8 mouse cellular contexts compared by ENCODE assay signal in genomic region chr19:45076586-45077510, GRCm38 (mm10). TPM values are rescaled to one million over a fixed set of nuclear protein-coding genes. Genes with fewer than 3 reads are reported as not detected.
A peak's percentile ranks its signal among the peaks of the same experiment; 100 is the strongest.
DNase-seq lines count a peak whose midpoint lies in the region; ATAC-seq and TF ChIP-seq lines count a peak whose summit lies in the region.

No protein-coding gene starts in this region.

- under 1% methylated on average over 62 of the region's 62 CpGs for WGBS in heart, embryonic 13.5 days
- WGBS in kidney, postnatal 0 days, result 1% methylated on average over 62 of the region's 62 CpGs

- ATAC-seq in heart, embryonic 13.5 days (ENCODE audit: extremely low read depth, insufficient number of reproducible peaks, low FRiP score, low TSS enrichment), result no peak
- 0 out of 2 replicates have a peak, but pooled peaks have one; percentile 5 for ATAC-seq in kidney, postnatal 0 days (replicated peaks; ENCODE audit: low FRiP score, low read depth)

- no peak overlapping the region for H3K27ac ChIP-seq in heart, embryonic 13.5 days (replicated peaks)
- no peak overlapping the region; the same call in 1 of the 2 replicates for H3K27ac ChIP-seq in kidney, postnatal 0 days

- H3K9ac ChIP-seq in heart, embryonic 13.5 days, result peak overlapping the region; percentile 76
- peak overlapping the region; percentile 46 for H3K9ac ChIP-seq in kidney, postnatal 0 days (ENCODE audit: low read depth, low read length)

- H3K9me3 ChIP-seq in heart, embryonic 13.5 days, result no peaks in the 10 kb centered on the region
- no peaks in the 10 kb centered on the region for H3K9me3 ChIP-seq in kidney, postnatal 0 days (replicated peaks; ENCODE audit: low read length)

- peaks cover 63% of the 10 kb centered on the region for H3K27me3 ChIP-seq in heart, embryonic 13.5 days (replicated peaks)
- H3K27me3 ChIP-seq in kidney, postnatal 0 days (ENCODE audit: insufficient read depth, low read length), result peaks cover 25% of the 10 kb centered on the region

- H3K4me1 ChIP-seq in heart, embryonic 13.5 days, result peaks cover 66% of the 10 kb centered on the region
- H3K4me1 ChIP-seq in kidney, postnatal 0 days (replicated peaks; ENCODE audit: insufficient read depth, low read length), result peaks cover 26% of the 10 kb centered on the region

- H3K4me2 ChIP-seq in heart, embryonic 13.5 days, result peak overlapping the region; percentile 97
- H3K4me2 ChIP-seq in kidney, postnatal 0 days (ENCODE audit: low read length), result peak overlapping the region; percentile 82

- peak; percentile 57 to 67 for DNase-seq in B cell, adult 2 months
- DNase-seq in adrenal gland, adult (ENCODE audit: inconsistent age in 2 of 2, low spot score in 1 of 2), result peak; percentile 80 to 93
- peak; percentile 68 for DNase-seq in embryo, embryonic 9.5 days (ENCODE audit: extremely low spot score)
- DNase-seq in kidney, postnatal 0 days (ENCODE audit: low spot score), result peak; percentile 77
- DNase-seq in lung, postnatal 14 days, result peak; percentile 67
- peak; percentile 36 for DNase-seq in skeletal muscle tissue, adult 2 months (ENCODE audit: low read depth, low spot score)
- DNase-seq in layer of hippocampus, adult 8-10 months (ENCODE audit: low spot score in 2 of 2), result no peak

- H3K4me3 ChIP-seq in heart, embryonic 13.5 days, result peak overlapping the region; percentile 70
- peak overlapping the region; percentile 55 for H3K4me3 ChIP-seq in kidney, postnatal 0 days (replicated peaks; ENCODE audit: low read depth, low read length)

- peak; percentile 69 for TF ChIP-seq CTCF in kidney, postnatal 0 days (IDR thresholded peaks at IDR 0.05; ENCODE audit: low read depth)

- H3K36me3 ChIP-seq in heart, embryonic 13.5 days, result no peaks in the 10 kb centered on the region
- H3K36me3 ChIP-seq in kidney, postnatal 0 days (ENCODE audit: insufficient read depth, low read length), result no peaks in the 10 kb centered on the region

RNA-seq across cellular contexts. Expression of gene Kazald1, which starts 1.8 kb away (rescaled TPM):
- polyA plus RNA-seq in heart, embryonic 13.5 days (2015; fragmentation: Nextera tagmentation; extraction: Ambion mirVana), result 5.8 and 6.5 TPM in 2 replicates
- 23.6 and 25.0 TPM in 2 replicates for polyA plus RNA-seq in kidney, postnatal 0 days (2015; fragmentation: Nextera tagmentation; extraction: Ambion mirVana)
- total RNA-seq in layer of hippocampus, adult 8-10 months (2022), result 1 to 10 TPM; 1.7 to 2.6 (median 2.0) TPM

RNA-seq across cellular contexts. Expression of gene Sfxn3, which starts 29.5 kb away (rescaled TPM):
- 17.6 and 19.6 TPM in 2 replicates for polyA plus RNA-seq in heart, embryonic 13.5 days (2015; fragmentation: Nextera tagmentation; extraction: Ambion mirVana)
- polyA plus RNA-seq in kidney, postnatal 0 days (2015; fragmentation: Nextera tagmentation; extraction: Ambion mirVana), result 28.4 and 29.0 TPM in 2 replicates
- 10 to 100 TPM; 93.2 to 96.3 (median 94.1) TPM for total RNA-seq in layer of hippocampus, adult 8-10 months (2022)

RNA-seq across cellular contexts. Expression of gene Pdzd7, which starts 31.3 kb away (rescaled TPM):
- polyA plus RNA-seq in heart, embryonic 13.5 days (2015; fragmentation: Nextera tagmentation; extraction: Ambion mirVana), result 0.15 TPM in 1 of 2 replicates, not detected in the other
- 0.43 and 0.80 TPM in 2 replicates for polyA plus RNA-seq in kidney, postnatal 0 days (2015; fragmentation: Nextera tagmentation; extraction: Ambion mirVana)
- total RNA-seq in layer of hippocampus, adult 8-10 months (2022), result 1 to 10 TPM; 3.1 to 3.8 (median 3.4) TPM

Comparison
In these comparisons a context has a peak if more than half of its experiments do, and no peak if none do; other contexts are left out.
1. DNase-seq: peak in B cell, adult 2 months (2 of 2), adrenal gland, adult (2 of 2), embryo, embryonic 9.5 days (single experiment), kidney, postnatal 0 days (single experiment), lung, postnatal 14 days (single experiment) and skeletal muscle tissue, adult 2 months (single experiment); none in layer of hippocampus, adult 8-10 months (0 of 2).